Mouse (Mus musculus) MEL (cell line): Measurements from ENCODE around the gene Cdh4. TPM values are rescaled to one million over a fixed set of nuclear protein-coding genes. Genes with fewer than 3 reads are reported as not detected.

Experiments used
- DNase-seq: peaks from one replicate; pipeline ENCODE4 v3.0.0; 2011; ENCODE audit warnings: low read depth, low spot score
- H3K27ac ChIP-seq: 2 replicates; pipeline ENCODE4 v1.5.1; 2012; ENCODE audit warnings: low read depth, mild to moderate bottlenecking, control low read depth, low read length, moderate library complexity; ENCODE audit not compliant: control insufficient read depth
- H3K27me3 ChIP-seq, 2 experiments: fragments of 150-350 bp in 1 of 2; sonication (generic) in 1 of 2; 2 replicates each; pipeline ENCODE4 v1.6.1; 2012; ENCODE audit warnings: low read length in 2 of 2, mild to moderate bottlenecking in 2 of 2, improper control_type of control experiment in 1 of 2, moderate library complexity in 1 of 2; ENCODE audit not compliant: insufficient read depth in 2 of 2, control insufficient read depth in 1 of 2
- H3K36me3 ChIP-seq, 2 experiments: 2 replicates each; pipeline ENCODE4 v1.6.1; 2012 to 2014; ENCODE audit warnings: low read length in 2 of 2, improper control_type of control experiment in 1 of 2, inconsistent platforms in 1 of 2, mild to moderate bottlenecking in 1 of 2; ENCODE audit not compliant: insufficient read depth in 2 of 2, control insufficient read depth in 1 of 2
- H3K4me1 ChIP-seq, 2 experiments: fragments of 150-350 bp in 1 of 2; sonication (generic) in 1 of 2; 2 replicates each; pipeline ENCODE4 v1.6.1; 2012; ENCODE audit warnings: low read length in 2 of 2, improper control_type of control experiment in 1 of 2, mild to moderate bottlenecking in 1 of 2; ENCODE audit not compliant: insufficient read depth in 2 of 2, control insufficient read depth in 1 of 2
- H3K4me3 ChIP-seq, 2 experiments: fragments of 150-350 bp in 1 of 2; sonication (generic) in 1 of 2; 2 replicates each; pipeline ENCODE4 v1.5.1; 2012; ENCODE audit warnings: low read depth in 2 of 2, low read length in 2 of 2, mild to moderate bottlenecking in 2 of 2, moderate library complexity in 2 of 2, control low read depth in 1 of 2, improper control_type of control experiment in 1 of 2; ENCODE audit not compliant: control insufficient read depth in 1 of 2, insufficient read depth in 1 of 2
- H3K79me2 ChIP-seq: 2 replicates; pipeline ENCODE4 v1.6.1; 2012; ENCODE audit warnings: mild to moderate bottlenecking, low read length, moderate library complexity; ENCODE audit not compliant: control insufficient read depth, poor library complexity, insufficient read depth
- H3K9ac ChIP-seq: 2 replicates; pipeline ENCODE4 v1.6.1; 2012; ENCODE audit warnings: low read depth, mild to moderate bottlenecking, control low read depth, low read length, moderate library complexity; ENCODE audit not compliant: control insufficient read depth, poor library complexity, severe bottlenecking
- H3K9me3 ChIP-seq: fragments of 150-350 bp; sonication (generic); replicated peaks from 2 replicates; pipeline ENCODE4 v1.6.1; 2012; ENCODE audit warnings: mild to moderate bottlenecking, low read length, improper control_type of control experiment, moderate library complexity; ENCODE audit not compliant: insufficient read depth
- CHD2 ChIP-seq: IDR thresholded peaks from 2 replicates; pipeline ENCODE4 v1.6.1; 2011; ENCODE audit warnings: low read length, improper control_type of control experiment
- GABPA ChIP-seq: IDR thresholded peaks from 2 replicates; pipeline ENCODE4 v1.6.1; 2012; ENCODE audit warnings: low read depth, mild to moderate bottlenecking, inconsistent platforms, low read length, improper control_type of control experiment, moderate library complexity
- HCFC1 ChIP-seq: IDR thresholded peaks from 2 replicates; pipeline ENCODE4 v1.6.1; 2012; ENCODE audit warnings: low read depth, mild to moderate bottlenecking, inconsistent platforms, low read length, improper control_type of control experiment, moderate library complexity
- KAT2A ChIP-seq: conservative IDR thresholded peaks from 2 replicates; pipeline ENCODE4 v1.6.1; 2012; ENCODE audit warnings: low read depth, low read length, improper control_type of control experiment, inconsistent platforms
- MAX ChIP-seq: IDR thresholded peaks from 2 replicates; pipeline ENCODE4 v1.6.1; 2011; ENCODE audit warnings: low read length, improper control_type of control experiment
- MYC ChIP-seq: IDR thresholded peaks from 2 replicates; pipeline ENCODE4 v1.6.1; 2011; ENCODE audit warnings: low read depth, mild to moderate bottlenecking, low read length, improper control_type of control experiment, moderate library complexity
- POLR2A ChIP-seq, 2 experiments: IDR thresholded peaks; 2 replicates each; pipeline ENCODE4 v1.6.1; 2011 to 2012; ENCODE audit warnings: low read length in 2 of 2, mild to moderate bottlenecking in 2 of 2, control low read depth in 1 of 2, improper control_type of control experiment in 1 of 2, low read depth in 1 of 2, moderate library complexity in 1 of 2; ENCODE audit not compliant: control insufficient read depth in 1 of 2, insufficient read depth in 1 of 2, poor library complexity in 1 of 2
- POLR2AphosphoS5 ChIP-seq: IDR thresholded peaks from 2 replicates; pipeline ENCODE4 v1.6.1; 2012; ENCODE audit warnings: low read depth, borderline replicate concordance, mild to moderate bottlenecking, inconsistent platforms, low read length, moderate library complexity, mixed read lengths
- RCOR1 ChIP-seq: IDR thresholded peaks from 2 replicates; pipeline ENCODE4 v1.6.1; 2012; ENCODE audit warnings: low read depth, mild to moderate bottlenecking, inconsistent platforms, low read length, improper control_type of control experiment
- TAL1 ChIP-seq: IDR thresholded peaks from 2 replicates; pipeline ENCODE4 v1.6.1; 2012; ENCODE audit warnings: mild to moderate bottlenecking, inconsistent platforms, low read length, moderate library complexity, mixed read lengths
- TCF12 ChIP-seq: IDR thresholded peaks from 2 replicates; pipeline ENCODE4 v1.6.1; 2014; ENCODE audit warnings: low read depth, mild to moderate bottlenecking, inconsistent platforms, low read length, improper control_type of control experiment, moderate library complexity
- UBTF ChIP-seq: IDR thresholded peaks from 2 replicates; pipeline ENCODE4 v1.6.1; 2012; ENCODE audit warnings: low read depth, mild to moderate bottlenecking, inconsistent platforms, low read length, improper control_type of control experiment, moderate library complexity, borderline replicate concordance; ENCODE audit not compliant: insufficient read depth
- USF1 ChIP-seq: IDR thresholded peaks from 2 replicates; pipeline ENCODE4 v1.6.1; 2014; ENCODE audit warnings: low read depth, mild to moderate bottlenecking, inconsistent platforms, low read length, improper control_type of control experiment, moderate library complexity
- ZC3H11A ChIP-seq: IDR thresholded peaks from 2 replicates; pipeline ENCODE4 v1.6.1; 2012; ENCODE audit warnings: low read depth, mild to moderate bottlenecking, inconsistent platforms, low read length, improper control_type of control experiment
- ZNF384 ChIP-seq: IDR thresholded peaks from 2 replicates; pipeline ENCODE4 v1.6.1; 2012; ENCODE audit warnings: low read depth, mild to moderate bottlenecking, inconsistent platforms, low read length, improper control_type of control experiment
- polyA plus RNA-seq, 2 experiments: library from polyadenylated mRNA; stranded (reverse) in 1 of 2; unstranded in 1 of 2; fragments of >175 nt in 1 of 2; fragments of >200 nt in 1 of 2; gene quantifications; 2 replicates each; pipeline versions ENCODE4 v1.2.1 to v1.2.4; 2012; ENCODE audit warnings: low replicate concordance in 2 of 2, low read depth in 1 of 2; ENCODE audit not compliant: insufficient read length in 2 of 2, insufficient read depth in 1 of 2, missing spikeins in 1 of 2
- total RNA-seq: library from RNA; depleted of rRNA; stranded (reverse); fragments of 300-350 nt; gene quantifications from 2 replicates; pipeline ENCODE4 v1.2.3, GENCODE M21; 2012

Gene Cdh4
- total and polyA plus RNA-seq, 3 experiments, result not detected

GRCm38 (mm10) chr2:179753811-179754210 lies 311.6 kb downstream of the Cdh4 start:
- no peak overlapping the region for H3K27ac ChIP-seq
- DNase-seq, result no peak
- H3K9ac ChIP-seq, result no peak overlapping the region
- TF ChIP-seq UBTF (no peak), CHD2 (no peak), POLR2A (IDR thresholded peaks at IDR 0.05; ENCODE audit: control insufficient read depth in 1 of 2, insufficient read depth in 1 of 2, low read depth in 1 of 2, low read length in 2 of 2, poor library complexity in 1 of 2) (no peak), POLR2AphosphoS5 (no peak), MAX (no peak), RCOR1 (no peak)
- H3K27me3 ChIP-seq, result no peaks in the 10 kb centered on the region
- H3K36me3 ChIP-seq, result no peaks in the 10 kb centered on the region
- no peak overlapping the region for H3K4me3 ChIP-seq
- no peaks in the 10 kb centered on the region for H3K4me1 ChIP-seq
- H3K9me3 ChIP-seq, result no peaks in the 10 kb centered on the region
- H3K79me2 ChIP-seq, result no peaks in the 10 kb centered on the region

GRCm38 (mm10) chr2:179754776-179755175 lies 312.5 kb downstream of the Cdh4 start:
- H3K27me3 ChIP-seq, result no peaks in the 10 kb centered on the region
- no peak for DNase-seq
- H3K4me3 ChIP-seq, result no peak overlapping the region
- H3K9ac ChIP-seq, result no peak overlapping the region
- H3K36me3 ChIP-seq, result no peaks in the 10 kb centered on the region
- H3K27ac ChIP-seq, result no peak overlapping the region
- TF ChIP-seq USF1, result no peak
- TF ChIP-seq ZNF384, result no peak
- no peak for TF ChIP-seq HCFC1
- no peak for TF ChIP-seq KAT2A
- H3K9me3 ChIP-seq, result no peaks in the 10 kb centered on the region
- H3K4me1 ChIP-seq, result no peaks in the 10 kb centered on the region
- H3K79me2 ChIP-seq, result no peaks in the 10 kb centered on the region

- TF ChIP-seq GABPA (no peak), HCFC1 (no peak), KAT2A (no peak), ZC3H11A (no peak), TAL1 (no peak), RCOR1 (no peak), TCF12 (no peak), MYC (no peak), ZNF384 (no peak)
- DNase-seq, result no peak
- no peaks in the 10 kb centered on the region for H3K36me3 ChIP-seq
- H3K4me1 ChIP-seq, result no peaks in the 10 kb centered on the region
- no peak overlapping the region for H3K27ac ChIP-seq
- H3K4me3 ChIP-seq, result no peak overlapping the region
- H3K9ac ChIP-seq, result no peak overlapping the region
- no peaks in the 10 kb centered on the region for H3K9me3 ChIP-seq
- no peaks in the 10 kb centered on the region for H3K27me3 ChIP-seq
- H3K79me2 ChIP-seq, result no peaks in the 10 kb centered on the region
Observed at GRCm38 (mm10) chr2:179761718-179762441, 319.6 kb downstream of the Cdh4 start.
